Mouse (Mus musculus): Measurements from ENCODE around the gene St6galnac4. TPM values are rescaled to one million over a fixed set of nuclear protein-coding genes. Genes with fewer than 3 reads are reported as not detected.

St6galnac4 gene
- total RNA-seq (2014; fragmentation: Nextera tagmentation): 37.5 and 51.7 TPM in 2 replicates
- 26.0 and 31.9 TPM in 2 replicates for total RNA-seq (2017)

DNA sequence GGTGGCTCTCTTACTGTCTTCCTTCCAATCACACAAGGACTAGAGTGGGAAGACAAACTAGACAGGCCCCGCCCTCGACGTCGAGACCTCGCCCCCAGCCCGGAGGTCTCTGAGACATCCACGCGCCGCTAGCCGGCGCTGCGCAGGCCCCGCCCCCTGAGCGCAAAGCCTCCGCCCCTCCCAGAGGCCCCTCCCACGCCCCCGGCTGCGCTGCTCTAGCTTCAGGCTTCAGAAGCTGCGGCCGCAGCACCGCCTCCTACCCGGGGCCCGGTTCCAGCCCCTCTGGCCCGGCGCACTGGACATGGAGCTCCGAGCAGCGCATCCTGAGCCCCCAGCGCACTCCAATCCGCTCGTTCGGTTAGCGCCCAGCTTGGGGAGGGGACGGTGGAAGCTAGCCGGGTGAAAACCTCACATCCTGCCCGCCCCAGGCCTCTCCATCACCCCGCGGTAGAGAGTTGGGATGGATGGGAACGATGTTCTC is at the start of gene St6galnac4:
TSS of gene St6galnac4 (plus strand) at position 225 of the 481 bp plus-strand sequence.
- ATAC-seq (replicated peaks; ENCODE audit: poor library complexity, severe bottlenecking): peak; percentile 80

DNA sequence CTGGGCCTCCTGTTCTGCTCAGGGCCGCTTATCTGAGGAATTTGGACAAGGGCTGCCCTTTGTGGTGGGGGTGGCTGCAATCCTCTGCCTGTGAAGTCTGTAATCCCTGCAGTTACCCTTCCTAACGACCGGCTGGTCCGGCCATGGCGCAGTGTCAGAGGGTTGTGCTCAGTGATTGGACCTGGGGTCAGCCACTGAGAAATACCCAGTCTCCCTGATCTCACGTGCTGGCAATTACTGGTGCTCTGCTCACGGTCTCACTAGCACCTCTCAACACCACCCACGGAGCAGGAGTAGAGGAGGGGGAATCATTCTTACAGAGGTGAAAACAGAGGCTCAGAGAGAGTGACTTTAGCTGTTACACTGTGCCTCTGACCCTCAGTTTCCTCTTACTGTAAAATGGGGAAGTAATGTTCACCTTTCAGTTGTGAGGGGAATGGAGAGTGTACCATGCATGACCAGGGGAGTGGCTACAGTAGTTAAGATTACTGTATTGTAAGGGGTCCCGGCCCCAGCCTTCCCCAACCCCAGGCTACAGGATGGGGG is 49.5 kb upstream of the St6galnac4 start:
- no peak for ATAC-seq (replicated peaks; ENCODE audit: poor library complexity, severe bottlenecking)

DNA sequence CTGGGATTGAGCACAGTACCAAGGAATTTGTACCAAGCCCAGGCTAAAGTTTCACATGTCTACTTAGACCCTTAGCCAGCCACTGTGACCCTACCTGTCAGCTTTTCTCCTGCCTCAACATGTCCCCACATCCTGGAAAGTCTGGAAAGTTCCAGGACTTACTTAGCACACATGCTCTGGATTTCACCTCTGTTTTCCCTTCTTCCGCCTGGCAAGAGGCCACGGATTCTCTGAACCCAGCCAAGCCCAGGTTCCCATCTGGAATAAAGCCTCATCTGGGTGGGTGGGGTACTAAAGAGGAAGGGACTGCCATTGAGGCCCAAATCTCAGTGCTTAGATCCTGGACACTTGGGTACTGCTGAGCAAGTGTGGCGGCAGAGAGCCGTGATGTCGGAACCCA is 49.0 kb upstream of the St6galnac4 start:
- no peak for ATAC-seq (replicated peaks; ENCODE audit: poor library complexity, severe bottlenecking)

DNA sequence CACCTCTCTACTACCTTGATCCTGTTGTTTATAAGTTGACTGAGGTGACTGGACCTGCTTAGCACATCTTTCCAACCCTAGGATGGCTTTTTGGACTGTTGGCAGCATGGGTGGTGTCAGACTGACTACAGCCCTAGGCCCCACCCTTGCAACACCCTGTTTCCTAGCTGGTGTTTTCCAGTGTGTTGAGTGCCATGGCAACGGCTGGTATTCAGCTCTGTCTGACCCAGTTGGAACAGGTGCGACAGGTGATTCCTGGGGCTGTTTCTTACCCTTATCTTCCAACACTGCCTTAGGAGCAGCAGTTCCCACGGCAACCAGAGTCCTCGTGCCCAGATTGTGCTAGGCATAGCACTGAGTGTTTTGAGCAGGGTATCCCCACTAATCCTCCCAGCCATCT is 48.4 kb upstream of the St6galnac4 start:
- ATAC-seq (replicated peaks; ENCODE audit: poor library complexity, severe bottlenecking): no peak

DNA sequence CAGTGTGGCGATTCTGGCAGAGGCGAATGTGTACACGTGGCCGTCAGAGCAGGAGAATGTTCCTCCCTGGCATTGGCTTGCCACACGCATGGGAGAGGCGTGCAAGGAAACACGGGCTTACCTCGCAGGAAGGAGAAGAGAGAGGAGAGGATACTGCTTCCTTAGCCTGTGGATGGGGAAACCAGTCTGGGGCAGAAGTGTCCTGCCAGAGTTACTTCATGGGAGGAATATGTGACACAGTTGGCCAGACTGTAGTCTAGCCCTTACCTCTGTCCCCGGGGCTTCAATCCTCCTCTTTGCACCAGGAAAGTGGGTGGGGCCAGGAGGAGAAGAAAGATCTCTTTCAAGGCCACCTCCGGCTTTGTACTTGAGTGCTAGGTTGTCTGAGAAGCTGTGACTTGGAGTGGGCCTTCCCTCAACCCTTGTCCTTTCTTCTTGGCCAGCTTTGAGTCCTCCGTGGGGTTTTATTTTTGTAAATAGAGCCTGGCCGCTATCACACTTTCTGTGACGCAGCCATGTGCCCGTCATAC is 47.4 kb upstream of the St6galnac4 start:
- ATAC-seq (replicated peaks; ENCODE audit: poor library complexity, severe bottlenecking): no peak

DNA sequence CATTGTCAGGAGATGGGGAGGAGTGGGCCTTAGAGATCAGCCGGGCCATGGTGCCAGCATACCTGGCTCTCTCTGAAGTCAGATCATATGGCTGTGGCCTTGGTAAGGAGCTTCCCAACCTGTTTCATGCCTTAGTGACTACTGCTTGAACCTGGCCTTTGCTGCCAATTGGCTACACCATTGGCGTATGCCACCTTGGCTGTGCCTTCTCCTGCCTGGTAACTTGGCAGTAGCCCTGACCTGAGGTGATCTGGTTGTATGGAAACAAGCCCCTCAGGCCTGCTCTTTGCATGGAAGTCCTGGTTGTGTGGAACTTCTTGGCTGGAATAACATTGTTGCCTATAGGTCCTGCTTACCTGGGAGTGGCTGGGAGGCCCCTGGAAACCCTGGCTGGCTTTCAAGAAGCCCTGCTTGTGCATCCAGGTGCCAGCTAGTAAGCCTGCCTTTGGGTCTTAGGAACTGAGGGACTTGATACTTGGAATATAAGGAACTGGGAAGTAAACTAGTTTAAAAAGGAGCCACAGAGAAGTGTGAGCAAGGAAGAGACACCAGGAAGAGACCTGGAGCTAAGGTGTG is 45.5 kb upstream of the St6galnac4 start:
- no peak for ATAC-seq (replicated peaks; ENCODE audit: poor library complexity, severe bottlenecking)

DNA sequence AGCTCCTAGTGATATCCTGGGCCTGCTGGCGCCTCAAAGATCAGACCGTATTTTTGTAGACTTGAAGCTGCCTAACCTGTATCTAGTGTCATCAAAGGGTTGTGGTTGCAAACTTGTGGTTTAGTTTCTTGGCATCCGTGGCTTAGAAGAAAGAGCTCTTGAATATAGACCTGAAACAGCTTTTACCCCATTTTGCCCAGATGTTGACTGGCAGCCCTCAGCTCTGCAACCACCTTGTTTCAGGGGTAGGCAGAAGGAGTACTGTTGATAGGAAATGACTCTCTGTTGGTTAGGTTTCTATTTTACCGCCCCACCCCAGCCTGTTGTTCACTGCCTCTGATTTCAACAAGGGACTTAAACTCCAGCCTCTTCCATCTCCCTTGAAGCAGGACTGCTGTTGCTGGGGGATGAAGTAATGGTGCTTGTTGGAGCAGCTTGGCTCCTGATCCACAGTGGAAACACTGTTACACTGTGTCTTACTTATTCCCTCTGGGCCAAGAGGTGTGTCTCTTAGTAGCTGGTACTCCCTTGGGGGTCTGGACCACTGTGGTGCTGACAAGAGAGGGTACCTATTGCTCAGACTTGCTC is 44.8 kb upstream of the St6galnac4 start:
- no peak for ATAC-seq (replicated peaks; ENCODE audit: poor library complexity, severe bottlenecking)

DNA sequence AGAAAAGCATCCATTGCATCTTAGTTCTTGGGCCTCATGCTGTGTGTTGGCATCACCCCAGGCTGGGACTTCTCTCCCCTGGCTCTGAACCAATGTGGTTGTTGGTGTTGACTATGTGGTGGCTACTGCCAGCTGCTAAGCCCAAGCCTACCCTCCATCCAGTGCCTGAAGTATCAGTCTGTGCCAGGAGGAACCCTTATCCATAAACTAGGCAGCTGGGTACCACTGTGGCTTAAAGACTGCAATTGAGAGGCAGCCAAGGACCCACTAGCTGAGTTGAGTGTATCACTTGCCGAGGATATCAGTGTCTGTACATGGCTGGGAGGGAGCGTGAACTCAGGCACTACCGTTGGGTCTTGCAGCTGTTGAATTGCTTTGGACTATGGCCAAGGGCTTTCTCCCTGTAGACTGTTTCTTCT is 43.9 kb upstream of the St6galnac4 start:
- ATAC-seq (replicated peaks; ENCODE audit: poor library complexity, severe bottlenecking): no peak

DNA sequence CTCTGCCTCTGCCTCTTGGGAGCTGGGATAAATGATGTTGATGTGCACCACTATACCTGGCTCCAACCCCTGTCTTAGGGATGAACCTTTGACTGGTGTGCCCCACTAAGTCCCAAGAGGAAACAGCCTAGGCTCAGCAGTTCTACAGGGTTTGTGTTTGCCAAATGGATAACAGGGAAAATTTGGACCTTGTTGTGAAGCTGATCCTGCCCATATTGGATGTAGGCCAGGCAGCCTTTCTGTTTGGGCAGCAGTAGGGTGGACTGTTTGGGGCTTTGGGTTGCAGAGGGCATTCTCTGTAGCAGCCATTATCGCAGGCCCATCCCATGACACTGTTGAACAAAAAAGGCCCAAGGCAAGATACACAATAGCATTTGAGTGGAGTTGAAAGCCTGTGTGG is 39.9 kb upstream of the St6galnac4 start:
- ATAC-seq (replicated peaks; ENCODE audit: poor library complexity, severe bottlenecking): no peak

DNA sequence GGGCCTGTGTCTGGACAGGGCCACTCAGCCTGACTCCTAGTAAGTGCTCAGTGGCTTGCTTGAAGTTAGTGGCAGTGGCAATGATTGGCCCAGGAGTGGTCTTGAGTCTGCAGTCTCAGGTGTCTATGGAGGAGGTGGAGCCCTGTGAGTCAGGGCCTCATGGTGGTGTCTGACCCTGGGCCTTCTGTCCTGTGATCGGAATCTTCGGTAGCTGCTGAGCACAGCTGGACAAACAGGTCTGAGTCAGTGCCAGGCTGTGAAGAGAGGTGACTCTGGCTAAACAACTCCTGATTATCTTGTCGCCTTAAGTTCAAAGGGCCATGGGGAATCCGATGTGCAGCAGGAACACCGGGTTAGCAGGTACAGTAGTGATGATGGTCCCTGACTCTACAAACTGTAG is 39.5 kb upstream of the St6galnac4 start:
- no peak for ATAC-seq (replicated peaks; ENCODE audit: poor library complexity, severe bottlenecking)

DNA sequence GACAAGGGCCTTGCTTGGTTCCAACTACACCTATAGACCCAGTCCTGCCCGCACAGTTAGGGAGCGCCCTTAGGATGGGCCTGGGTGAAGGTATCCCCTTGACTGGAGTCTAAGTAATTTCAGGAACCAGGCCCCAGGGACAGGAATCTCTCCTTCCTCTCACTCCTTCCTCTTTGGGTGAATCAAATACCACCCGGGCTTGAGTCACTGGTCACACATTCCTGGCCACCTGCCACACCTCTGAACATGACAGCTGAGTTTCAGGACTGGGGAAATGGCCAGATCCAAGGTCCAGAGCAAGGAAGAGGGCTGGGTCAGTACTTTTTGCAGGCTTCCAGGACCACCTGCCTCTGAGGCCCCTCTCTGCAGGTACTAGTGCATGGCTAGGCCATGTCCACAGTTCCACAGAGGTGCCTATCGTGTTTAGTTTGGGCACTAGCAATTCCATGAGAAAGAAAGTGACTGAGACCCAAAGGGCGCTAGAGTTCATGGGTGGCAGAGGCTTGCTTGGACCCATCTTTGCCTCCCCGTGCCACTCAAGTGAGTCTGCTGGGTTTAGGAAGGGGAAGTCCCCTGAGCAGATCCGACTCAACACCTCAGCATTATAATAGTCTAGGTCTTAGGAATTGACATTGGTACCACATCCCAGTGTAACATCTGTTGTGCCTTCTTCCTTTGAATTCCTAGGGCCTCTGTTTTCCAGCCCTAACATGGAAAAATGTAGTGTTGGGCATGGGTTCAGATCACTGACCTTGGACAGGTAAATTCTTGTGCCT is 38.7 kb upstream of the St6galnac4 start:
- ATAC-seq (replicated peaks; ENCODE audit: poor library complexity, severe bottlenecking): peak; percentile 75

DNA sequence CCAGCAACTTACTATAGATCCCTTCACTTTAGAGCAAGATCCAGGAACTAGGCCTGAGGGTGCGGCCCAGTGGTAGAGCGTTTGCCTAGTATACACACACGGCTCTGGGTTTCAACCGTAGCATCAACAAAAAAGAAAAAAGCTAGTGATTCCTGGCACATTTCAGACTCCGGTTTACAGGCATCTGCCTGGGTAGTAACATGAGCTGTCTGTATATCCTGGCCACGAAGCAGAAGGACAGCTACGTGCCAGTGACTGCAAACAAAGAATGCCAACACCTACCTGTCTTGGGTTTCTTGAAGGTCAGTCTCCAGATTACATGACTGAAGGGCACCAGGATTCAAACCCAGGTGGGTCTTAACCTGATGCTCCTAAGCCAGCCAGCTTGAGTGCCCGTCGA is 37.7 kb upstream of the St6galnac4 start:
- ATAC-seq (replicated peaks; ENCODE audit: poor library complexity, severe bottlenecking): no peak

DNA sequence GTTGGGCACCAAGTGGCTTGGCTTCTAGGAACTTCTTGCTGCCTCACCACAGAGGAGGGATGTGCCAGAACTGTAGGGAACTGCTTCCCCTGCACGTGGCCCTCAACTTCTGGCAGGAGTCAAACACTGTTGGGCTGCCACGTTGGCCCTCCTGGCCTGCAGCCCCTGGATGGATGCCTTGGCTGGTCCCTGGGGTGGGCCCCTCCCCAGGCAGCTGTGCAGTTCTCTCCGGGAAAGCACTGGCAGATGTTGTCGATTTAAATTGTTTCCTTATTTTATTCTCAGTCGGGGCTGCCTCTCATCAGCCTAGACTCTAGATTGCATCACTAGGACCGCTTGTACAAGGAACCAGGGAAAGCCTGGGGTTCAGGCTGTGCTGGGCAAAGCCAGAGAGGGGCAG is 37.1 kb upstream of the St6galnac4 start:
- ATAC-seq (replicated peaks; ENCODE audit: poor library complexity, severe bottlenecking): peak; percentile 54

DNA sequence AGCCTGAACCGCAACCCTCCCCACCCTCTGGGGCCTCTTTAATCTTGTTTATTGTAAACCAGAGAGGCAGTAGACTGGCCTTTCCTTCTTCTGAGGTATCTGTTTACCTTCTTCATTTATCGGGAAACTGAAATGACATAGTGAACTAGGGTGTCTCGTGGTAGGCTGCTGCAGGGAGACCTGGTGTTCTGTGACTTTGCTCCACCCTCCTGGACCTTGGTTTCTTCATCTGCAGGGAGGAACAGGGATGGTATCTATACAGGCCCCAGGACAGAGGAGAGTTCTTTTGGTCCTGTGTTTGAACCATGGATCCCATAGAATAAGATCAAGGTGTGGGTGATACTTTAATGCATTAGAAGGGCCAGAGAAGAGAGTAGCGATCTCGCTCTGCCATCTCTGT is 35.7 kb upstream of the St6galnac4 start:
- no peak for ATAC-seq (replicated peaks; ENCODE audit: poor library complexity, severe bottlenecking)

DNA sequence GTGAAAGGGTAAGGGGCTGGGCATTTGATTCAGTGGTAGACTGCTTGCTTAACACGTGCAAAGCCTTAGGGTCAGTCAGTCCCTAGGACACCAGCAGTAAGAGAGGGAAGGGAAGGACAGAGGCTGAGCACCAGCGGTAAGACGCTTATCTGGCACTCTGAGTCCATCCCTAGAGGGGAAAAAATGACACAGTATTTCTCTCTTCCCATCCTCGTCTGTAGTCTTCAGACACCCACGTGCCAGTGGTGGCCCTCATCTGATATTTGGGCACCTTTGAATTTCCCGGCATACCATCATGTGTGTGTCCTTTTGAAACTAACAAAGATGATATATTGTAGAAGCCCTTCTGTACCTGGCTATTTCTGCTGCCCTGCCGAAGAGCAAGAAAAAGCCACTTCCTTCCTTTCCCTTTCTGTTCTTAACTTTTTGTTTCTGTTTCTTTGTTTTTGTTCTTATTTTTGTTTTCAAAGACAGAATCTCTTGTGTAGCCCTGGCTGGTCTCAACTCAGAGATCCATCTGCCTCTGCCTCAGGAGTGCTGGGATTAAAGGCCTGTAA is 33.2 kb upstream of the St6galnac4 start:
- ATAC-seq (replicated peaks; ENCODE audit: poor library complexity, severe bottlenecking): no peak

DNA sequence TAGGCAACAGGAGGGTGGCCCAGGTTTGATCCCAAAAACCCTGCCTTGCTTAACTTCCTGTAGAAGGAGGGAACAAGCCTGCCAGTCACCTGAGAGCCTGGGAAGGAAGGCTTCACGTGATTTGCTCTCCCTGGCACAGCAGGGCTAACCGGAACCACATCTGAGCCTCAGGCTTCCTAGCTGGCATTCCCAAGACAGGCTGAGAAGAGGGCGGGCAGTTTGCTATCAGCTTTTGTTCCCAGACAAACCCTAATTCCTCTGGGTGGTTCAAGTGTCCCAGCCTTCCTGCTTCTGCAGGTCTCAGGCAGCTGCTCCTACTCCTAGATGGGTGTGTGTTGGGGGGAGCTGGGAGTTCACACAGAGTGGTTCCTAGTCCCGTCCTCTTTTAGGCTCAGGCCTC is 31.4 kb upstream of the St6galnac4 start:
- ATAC-seq (replicated peaks; ENCODE audit: poor library complexity, severe bottlenecking): no peak

DNA sequence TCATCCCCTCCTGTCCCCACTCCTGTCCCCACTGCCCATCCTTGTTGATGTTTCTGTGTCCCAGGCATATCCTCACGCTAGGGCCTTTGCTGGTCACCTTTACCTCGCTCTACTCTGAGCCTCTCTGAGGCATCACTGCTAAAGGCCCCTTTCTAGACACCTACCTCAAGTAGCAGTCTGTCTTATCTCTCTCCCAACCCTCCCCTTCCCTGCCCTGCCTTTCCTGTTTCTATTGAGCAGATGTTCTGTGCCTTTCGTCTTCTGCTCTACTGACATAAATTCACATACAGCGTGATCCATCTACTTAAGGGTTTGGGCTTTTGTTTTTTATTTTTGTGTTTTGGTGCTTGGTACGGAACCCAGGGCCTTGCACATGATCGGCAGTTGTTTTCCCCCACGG is 30.9 kb upstream of the St6galnac4 start:
- ATAC-seq (replicated peaks; ENCODE audit: poor library complexity, severe bottlenecking): no peak

DNA sequence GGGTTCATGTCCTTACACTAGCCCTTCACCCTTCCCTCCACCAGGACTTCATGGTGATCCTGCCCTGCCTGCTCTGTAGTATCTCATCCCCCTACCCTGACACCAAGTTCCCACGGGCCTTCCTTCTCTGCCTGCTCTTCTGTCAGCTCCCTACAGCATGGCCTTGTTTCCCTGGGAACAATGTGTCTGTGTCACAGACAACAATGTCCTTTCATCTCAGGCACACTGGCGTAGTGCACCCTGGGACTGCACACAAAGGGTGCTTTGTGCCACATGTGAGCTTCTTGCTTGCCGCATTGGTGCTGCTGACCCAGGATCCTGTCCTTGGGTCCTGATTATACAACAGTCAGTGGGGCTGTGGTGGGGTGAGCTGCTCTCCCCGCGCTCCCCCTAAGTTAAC is 27.3 kb upstream of the St6galnac4 start:
- ATAC-seq (replicated peaks; ENCODE audit: poor library complexity, severe bottlenecking): no peak

DNA sequence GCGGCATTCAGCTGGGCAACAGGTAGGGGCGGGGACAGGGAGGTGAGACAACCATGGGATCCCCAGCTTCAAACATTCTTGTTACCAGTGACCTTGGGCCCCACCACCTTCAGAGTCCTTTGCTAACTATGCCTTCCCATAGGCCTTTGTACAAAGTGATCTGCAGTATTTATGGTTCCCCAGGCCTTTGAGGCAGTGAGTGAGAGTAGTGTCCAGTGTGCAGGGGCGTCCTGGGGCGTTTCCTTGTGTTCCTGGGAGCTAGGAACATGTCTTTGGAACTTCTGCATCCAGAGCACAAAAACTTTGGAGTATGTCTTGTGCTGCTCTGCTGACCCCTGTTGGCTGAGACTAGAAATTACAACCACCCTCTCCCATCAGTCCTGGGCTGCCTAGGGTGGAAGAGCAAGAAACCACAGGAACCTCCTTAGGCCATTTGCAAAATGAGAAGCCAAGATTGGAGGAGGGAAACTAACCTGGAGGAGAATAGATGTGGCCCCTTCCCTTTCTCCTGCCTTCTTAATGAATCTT is 20.3 kb upstream of the St6galnac4 start:
- ATAC-seq (replicated peaks; ENCODE audit: poor library complexity, severe bottlenecking): peak; percentile 74

DNA sequence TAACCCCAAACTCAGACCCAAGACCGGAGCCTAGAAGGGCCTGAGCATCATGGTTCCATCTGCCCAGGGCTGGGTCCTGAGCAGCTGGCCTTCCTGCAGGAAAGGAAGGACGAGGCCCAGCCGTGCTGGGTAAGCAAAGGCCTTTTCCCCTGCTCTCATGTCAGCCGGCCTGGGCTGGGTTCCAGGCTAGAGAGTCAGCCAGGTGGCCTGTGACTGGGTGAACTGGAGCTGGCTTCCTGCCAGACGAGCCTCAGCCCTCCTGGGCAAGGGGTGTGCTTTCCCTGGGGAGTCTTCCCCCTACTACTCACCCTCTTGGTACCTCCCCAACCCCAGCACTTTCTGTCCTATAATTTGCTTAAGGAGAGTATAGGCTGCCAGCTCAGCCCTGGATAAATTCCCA is 18.7 kb upstream of the St6galnac4 start:
- ATAC-seq (replicated peaks; ENCODE audit: poor library complexity, severe bottlenecking): no peak
